Mouse (Mus musculus) MEL (cell line): ENCODE results near the gene Ergic1. TPM values are rescaled to one million over a fixed set of nuclear protein-coding genes. Genes with fewer than 3 reads are reported as not detected.

ENCODE experiments used
- DNase-seq: peaks from one replicate; pipeline ENCODE4 v3.0.0; 2011; ENCODE audit warnings: low read depth, low spot score
- H3K27ac ChIP-seq: 2 replicates; pipeline ENCODE4 v1.5.1; 2012; ENCODE audit warnings: low read depth, mild to moderate bottlenecking, control low read depth, low read length, moderate library complexity; ENCODE audit not compliant: control insufficient read depth
- H3K27me3 ChIP-seq, 2 experiments: fragments of 150-350 bp in 1 of 2; sonication (generic) in 1 of 2; 2 replicates each; pipeline ENCODE4 v1.6.1; 2012; ENCODE audit warnings: low read length in 2 of 2, mild to moderate bottlenecking in 2 of 2, improper control_type of control experiment in 1 of 2, moderate library complexity in 1 of 2; ENCODE audit not compliant: insufficient read depth in 2 of 2, control insufficient read depth in 1 of 2
- H3K36me3 ChIP-seq, 2 experiments: 2 replicates each; pipeline ENCODE4 v1.6.1; 2012 to 2014; ENCODE audit warnings: low read length in 2 of 2, improper control_type of control experiment in 1 of 2, inconsistent platforms in 1 of 2, mild to moderate bottlenecking in 1 of 2; ENCODE audit not compliant: insufficient read depth in 2 of 2, control insufficient read depth in 1 of 2
- H3K4me1 ChIP-seq, 2 experiments: fragments of 150-350 bp in 1 of 2; sonication (generic) in 1 of 2; 2 replicates each; pipeline ENCODE4 v1.6.1; 2012; ENCODE audit warnings: low read length in 2 of 2, improper control_type of control experiment in 1 of 2, mild to moderate bottlenecking in 1 of 2; ENCODE audit not compliant: insufficient read depth in 2 of 2, control insufficient read depth in 1 of 2
- H3K4me3 ChIP-seq, 2 experiments: fragments of 150-350 bp in 1 of 2; sonication (generic) in 1 of 2; 2 replicates each; pipeline ENCODE4 v1.5.1; 2012; ENCODE audit warnings: low read depth in 2 of 2, low read length in 2 of 2, mild to moderate bottlenecking in 2 of 2, moderate library complexity in 2 of 2, control low read depth in 1 of 2, improper control_type of control experiment in 1 of 2; ENCODE audit not compliant: control insufficient read depth in 1 of 2, insufficient read depth in 1 of 2
- H3K79me2 ChIP-seq: 2 replicates; pipeline ENCODE4 v1.6.1; 2012; ENCODE audit warnings: mild to moderate bottlenecking, low read length, moderate library complexity; ENCODE audit not compliant: control insufficient read depth, poor library complexity, insufficient read depth
- H3K9ac ChIP-seq: 2 replicates; pipeline ENCODE4 v1.6.1; 2012; ENCODE audit warnings: low read depth, mild to moderate bottlenecking, control low read depth, low read length, moderate library complexity; ENCODE audit not compliant: control insufficient read depth, poor library complexity, severe bottlenecking
- H3K9me3 ChIP-seq: fragments of 150-350 bp; sonication (generic); replicated peaks from 2 replicates; pipeline ENCODE4 v1.6.1; 2012; ENCODE audit warnings: mild to moderate bottlenecking, low read length, improper control_type of control experiment, moderate library complexity; ENCODE audit not compliant: insufficient read depth
- BHLHE40 ChIP-seq: IDR thresholded peaks from 2 replicates; pipeline ENCODE4 v1.6.1; 2012; ENCODE audit warnings: low read depth, mild to moderate bottlenecking, inconsistent platforms, low read length, improper control_type of control experiment, borderline replicate concordance
- CHD1 ChIP-seq: IDR thresholded peaks from 2 replicates; pipeline ENCODE4 v1.6.1; 2012; ENCODE audit warnings: low read depth, mild to moderate bottlenecking, inconsistent platforms, low read length, improper control_type of control experiment
- ELF1 ChIP-seq: IDR thresholded peaks from 2 replicates; pipeline ENCODE4 v1.6.1; 2014; ENCODE audit warnings: low read depth, mild to moderate bottlenecking, inconsistent platforms, low read length, improper control_type of control experiment, moderate library complexity
- EP300 ChIP-seq, 2 experiments: IDR thresholded peaks; 2 replicates each; pipeline ENCODE4 v1.6.1; 2011; ENCODE audit warnings: improper control_type of control experiment in 2 of 2, low read length in 2 of 2, low read depth in 1 of 2, mild to moderate bottlenecking in 1 of 2
- GATA1 ChIP-seq: IDR thresholded peaks from 2 replicates; pipeline ENCODE4 v1.6.1; 2011; ENCODE audit warnings: low read depth, low read length, improper control_type of control experiment
- JUND ChIP-seq: IDR thresholded peaks from 2 replicates; pipeline ENCODE4 v1.6.1; 2011; ENCODE audit warnings: low read depth, mild to moderate bottlenecking, improper control_type of control experiment, low read length
- KAT2A ChIP-seq: conservative IDR thresholded peaks from 2 replicates; pipeline ENCODE4 v1.6.1; 2012; ENCODE audit warnings: low read depth, low read length, improper control_type of control experiment, inconsistent platforms
- MAFK ChIP-seq: IDR thresholded peaks from 2 replicates; pipeline ENCODE4 v1.6.1; 2011; ENCODE audit warnings: low read depth, mild to moderate bottlenecking, low read length, improper control_type of control experiment, borderline replicate concordance
- MAZ ChIP-seq: IDR thresholded peaks from 2 replicates; pipeline ENCODE4 v1.6.1; 2012; ENCODE audit warnings: low read depth, mild to moderate bottlenecking, inconsistent platforms, low read length, improper control_type of control experiment
- MXI1 ChIP-seq: IDR thresholded peaks from 2 replicates; pipeline ENCODE4 v1.6.1; 2011; ENCODE audit warnings: mild to moderate bottlenecking, low read depth, low read length, improper control_type of control experiment
- MYB ChIP-seq: IDR thresholded peaks from 2 replicates; pipeline ENCODE4 v1.6.1; 2011; ENCODE audit warnings: mild to moderate bottlenecking, low read depth, low read length, improper control_type of control experiment
- POLR2AphosphoS2 ChIP-seq: IDR thresholded peaks from 2 replicates; pipeline ENCODE4 v1.6.1; 2011; ENCODE audit warnings: low read length, improper control_type of control experiment
- POLR2AphosphoS5 ChIP-seq: IDR thresholded peaks from 2 replicates; pipeline ENCODE4 v1.6.1; 2012; ENCODE audit warnings: low read depth, borderline replicate concordance, mild to moderate bottlenecking, inconsistent platforms, low read length, moderate library complexity, mixed read lengths
- RCOR1 ChIP-seq: IDR thresholded peaks from 2 replicates; pipeline ENCODE4 v1.6.1; 2012; ENCODE audit warnings: low read depth, mild to moderate bottlenecking, inconsistent platforms, low read length, improper control_type of control experiment
- TAL1 ChIP-seq: IDR thresholded peaks from 2 replicates; pipeline ENCODE4 v1.6.1; 2012; ENCODE audit warnings: mild to moderate bottlenecking, inconsistent platforms, low read length, moderate library complexity, mixed read lengths
- UBTF ChIP-seq: IDR thresholded peaks from 2 replicates; pipeline ENCODE4 v1.6.1; 2012; ENCODE audit warnings: low read depth, mild to moderate bottlenecking, inconsistent platforms, low read length, improper control_type of control experiment, moderate library complexity, borderline replicate concordance; ENCODE audit not compliant: insufficient read depth
- USF1 ChIP-seq: IDR thresholded peaks from 2 replicates; pipeline ENCODE4 v1.6.1; 2014; ENCODE audit warnings: low read depth, mild to moderate bottlenecking, inconsistent platforms, low read length, improper control_type of control experiment, moderate library complexity
- ZC3H11A ChIP-seq: IDR thresholded peaks from 2 replicates; pipeline ENCODE4 v1.6.1; 2012; ENCODE audit warnings: low read depth, mild to moderate bottlenecking, inconsistent platforms, low read length, improper control_type of control experiment
- ZKSCAN1 ChIP-seq: IDR thresholded peaks from 2 replicates; pipeline ENCODE4 v1.6.1; 2012; ENCODE audit warnings: low read depth, mild to moderate bottlenecking, inconsistent platforms, low read length, improper control_type of control experiment, moderate library complexity
- ZNF384 ChIP-seq: IDR thresholded peaks from 2 replicates; pipeline ENCODE4 v1.6.1; 2012; ENCODE audit warnings: low read depth, mild to moderate bottlenecking, inconsistent platforms, low read length, improper control_type of control experiment
- polyA plus RNA-seq, 2 experiments: library from polyadenylated mRNA; stranded (reverse) in 1 of 2; unstranded in 1 of 2; fragments of >175 nt in 1 of 2; fragments of >200 nt in 1 of 2; gene quantifications; 2 replicates each; pipeline versions ENCODE4 v1.2.1 to v1.2.4; 2012; ENCODE audit warnings: low replicate concordance in 2 of 2, low read depth in 1 of 2; ENCODE audit not compliant: insufficient read length in 2 of 2, insufficient read depth in 1 of 2, missing spikeins in 1 of 2
- total RNA-seq: library from RNA; depleted of rRNA; stranded (reverse); fragments of 300-350 nt; gene quantifications from 2 replicates; pipeline ENCODE4 v1.2.3, GENCODE M21; 2012

Ergic1 gene
- total and polyA plus RNA-seq, 3 experiments = 78.5 to 730 (median 95.6) TPM

DNA sequence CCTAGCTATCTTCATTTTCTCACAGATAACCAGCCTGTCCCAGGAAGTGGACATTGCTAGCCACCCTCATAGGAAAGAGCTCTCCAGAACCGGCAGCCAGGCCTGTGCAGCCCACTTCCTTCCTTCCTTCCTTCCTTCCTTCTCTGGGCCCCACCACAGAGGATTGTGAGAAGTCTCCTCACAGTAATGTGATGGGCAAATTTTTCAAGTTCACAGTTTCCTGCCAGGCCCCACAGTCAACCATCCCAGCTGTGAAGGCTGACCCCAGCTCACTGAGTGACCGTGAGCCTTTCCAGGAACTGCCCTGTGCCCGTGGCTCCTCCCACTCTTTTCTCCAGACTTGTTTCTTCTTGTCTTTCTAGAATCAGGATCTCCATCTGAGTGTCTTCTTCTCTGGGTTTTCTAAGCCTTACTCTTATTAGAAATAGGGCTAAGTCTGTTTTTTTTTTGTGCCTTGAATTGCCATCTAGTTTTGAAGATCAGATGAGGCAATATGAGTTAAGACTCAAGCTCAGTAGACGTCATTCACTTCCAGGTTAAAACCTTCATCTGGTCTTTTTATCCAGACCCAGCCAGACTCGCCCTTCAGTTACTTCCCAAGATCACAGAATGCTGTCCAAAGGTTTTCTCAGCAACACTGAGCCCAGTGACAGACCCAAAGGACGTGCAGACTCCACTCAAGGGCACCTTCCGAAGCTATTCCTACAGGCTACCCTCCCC, 34.3 kb downstream of the Ergic1 start:
- no peaks in the 10 kb centered on the region; a peak in 1 of 4 replicates for H3K36me3 ChIP-seq

DNA sequence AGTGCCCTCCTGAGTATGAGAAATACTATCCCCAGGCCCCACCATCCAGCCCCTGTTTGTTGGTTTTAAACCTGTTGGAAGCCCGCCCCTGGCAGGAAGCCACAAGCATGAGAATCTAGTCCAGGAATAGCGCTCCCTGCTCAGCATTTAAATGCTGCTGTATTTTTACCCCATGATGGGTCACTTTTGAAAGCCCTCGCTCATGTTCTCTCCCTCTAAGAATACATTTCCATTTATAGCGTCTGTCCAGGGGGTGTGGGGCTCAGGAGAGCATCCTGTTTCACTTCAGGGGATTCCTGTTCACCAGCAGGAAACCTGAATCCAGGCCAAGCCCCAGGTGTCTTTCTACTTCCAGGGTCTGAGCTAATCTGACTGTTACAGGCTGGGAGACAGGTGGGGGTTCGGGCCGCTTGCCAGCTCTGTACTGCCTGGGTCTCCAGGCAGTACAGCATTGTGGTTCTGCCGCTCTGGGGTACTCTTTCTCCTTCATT, 34.9 kb downstream of the Ergic1 start:
- H3K9ac ChIP-seq = no peak overlapping the region
- H3K27ac ChIP-seq = no peak overlapping the region
- H3K4me1 ChIP-seq = peaks cover 1 to 15% of the 10 kb centered on the region in 2 experiments; a peak in 2 of 4 replicates
- H3K27me3 ChIP-seq = no peaks in the 10 kb centered on the region
- H3K36me3 ChIP-seq = peaks cover 0 to 3% of the 10 kb centered on the region in 2 experiments; a peak in 1 of 4 replicates
- no peak overlapping the region for H3K4me3 ChIP-seq
- no peaks in the 10 kb centered on the region for H3K9me3 ChIP-seq
- H3K79me2 ChIP-seq = no peaks in the 10 kb centered on the region
- DNase-seq = no peak
- TF ChIP-seq ZNF384 (no peak), MXI1 (no peak), EP300 (IDR thresholded peaks at IDR 0.05; ENCODE audit: low read depth in 1 of 2, low read length in 2 of 2) (no peak), CHD1 (no peak), UBTF (no peak), ZKSCAN1 (no peak), TAL1 (no peak), MAFK (no peak), ZC3H11A (no peak), USF1 (no peak), BHLHE40 (no peak), RCOR1 (no peak), JUND (no peak)

More for the DNA sequence above, 34.3 kb downstream of the Ergic1 start:
- DNase-seq = no peak
- no peak overlapping the region for H3K27ac ChIP-seq
- H3K79me2 ChIP-seq = no peaks in the 10 kb centered on the region
- H3K4me1 ChIP-seq = 0 out of 4 replicates have a peak, but pooled peaks cover 0 to 9% of the 10 kb centered on the region in 2 experiments
- no peaks in the 10 kb centered on the region for H3K9me3 ChIP-seq
- H3K9ac ChIP-seq = no peak overlapping the region
- TF ChIP-seq MYB = no peak
- no peak for TF ChIP-seq BHLHE40
- no peak for TF ChIP-seq UBTF
- TF ChIP-seq POLR2AphosphoS2 = no peak
- no peak for TF ChIP-seq JUND
- no peak for TF ChIP-seq KAT2A
- TF ChIP-seq MAZ = no peak
- no peak for TF ChIP-seq GATA1
- TF ChIP-seq CHD1 = no peak
- TF ChIP-seq POLR2AphosphoS5 = no peak
- no peak for TF ChIP-seq ELF1
- TF ChIP-seq ZNF384 = no peak
- no peak for TF ChIP-seq MXI1
- no peaks in the 10 kb centered on the region for H3K27me3 ChIP-seq
- H3K4me3 ChIP-seq = no peak overlapping the region
